In genomic region chr16:90144541-90144940, GRCm38 (mm10) we compare ENCODE assay signal across 8 mouse cellular contexts. TPM values are rescaled to one million over a fixed set of nuclear protein-coding genes. Genes with fewer than 3 reads are reported as not detected.
DNase-seq lines count a peak whose midpoint lies in the region; ATAC-seq and TF ChIP-seq lines count a peak whose summit lies in the region.

No protein-coding gene starts in this region.

- no peak for ATAC-seq in heart, embryonic 14.5 days (ENCODE audit: insufficient number of reproducible peaks, insufficient read depth, low FRiP score, low read depth)
- peak; percentile 1 to 2; a peak in 1 of 4 replicates for ATAC-seq in hematopoietic stem cell, adult 5-6 weeks (replicated peaks in 1 of 2; ENCODE audit: insufficient read depth in 1 of 2, low FRiP score in 2 of 2, low TSS enrichment in 1 of 2, low read depth in 1 of 2, poor library complexity in 2 of 2, severe bottlenecking in 2 of 2)

- peak overlapping the region; percentile 70 for H3K9ac ChIP-seq in heart, embryonic 14.5 days (ENCODE audit: low read length)
- peak overlapping the region; percentile 85 for H3K9ac ChIP-seq in ES-E14 (ENCODE audit: insufficient read depth, low read depth, low read length, poor library complexity, severe bottlenecking)

- no peaks in the 10 kb centered on the region for H3K9me3 ChIP-seq in heart, embryonic 14.5 days (ENCODE audit: control insufficient read depth, low read length)
- no peaks in the 10 kb centered on the region for H3K9me3 ChIP-seq in ES-E14 (ENCODE audit: control insufficient read depth, insufficient read depth, low read depth, low read length)

- H3K36me3 ChIP-seq in heart, embryonic 14.5 days (ENCODE audit: control insufficient read depth, insufficient read depth, low read length), result no peaks in the 10 kb centered on the region
- H3K36me3 ChIP-seq in ES-E14 (ENCODE audit: control insufficient read depth, insufficient read depth, low read length, poor library complexity, severe bottlenecking), result no peaks in the 10 kb centered on the region
- no peaks in the 10 kb centered on the region for H3K36me3 ChIP-seq in macrophage (ENCODE audit: inconsistent target)

- peak overlapping the region; percentile 60 to 75 for H3K4me3 ChIP-seq in heart, embryonic 14.5 days (ENCODE audit: control insufficient read depth in 1 of 2, insufficient read depth in 1 of 2, low read depth in 1 of 2, low read length in 2 of 2)
- H3K4me3 ChIP-seq in ES-E14 (ENCODE audit: insufficient read depth in 1 of 2, low read depth in 1 of 2, low read length in 2 of 2, poor library complexity in 1 of 2, severe bottlenecking in 1 of 2), result peak overlapping the region; percentile 84 to 98
- H3K4me3 ChIP-seq in macrophage (ENCODE audit: inconsistent target), result peak overlapping the region; percentile 14; the same call in 1 of the 2 replicates

- peak overlapping the region; percentile 99 for H3K4me2 ChIP-seq in heart, embryonic 14.5 days (ENCODE audit: low read length)

- no peak for DNase-seq in heart, adult 11 months
- no peak for DNase-seq in ES-E14 (ENCODE audit: low read depth, low spot score)
- DNase-seq in right cerebral cortex, postnatal 10 days (ENCODE audit: low spot score in 2 of 2), result no peak
- no peak for DNase-seq in ovary, postnatal 10 days (ENCODE audit: low spot score)
- no peak for DNase-seq in retina, postnatal 1 day

- no peaks in the 10 kb centered on the region for H3K79me2 ChIP-seq in macrophage (ENCODE audit: inconsistent target)

- H3K4me1 ChIP-seq in heart, embryonic 14.5 days (ENCODE audit: control insufficient read depth in 2 of 2, insufficient read depth in 2 of 2, low read length in 2 of 2), result peaks cover 11 to 18% of the 10 kb centered on the region in 2 experiments
- H3K4me1 ChIP-seq in ES-E14 (ENCODE audit: control insufficient read depth in 2 of 2, insufficient read depth in 2 of 2, low read length in 2 of 2, poor library complexity in 1 of 2), result peaks cover 12 to 15% of the 10 kb centered on the region in 2 experiments; a peak in 3 of 4 replicates

- in situ Hi-C loops in ES-E14 (cut with MboI; ENCODE audit: low sequenced_read_pairs in 2 of 2, unreplicated experiment in 2 of 2), result no loop called here

- WGBS in heart, embryonic 14.5 days, result 8% methylated on average over 13 of the region's 13 CpGs
- WGBS in macrophage (ENCODE audit: missing documents), result 47% methylated on average over 13 of the region's 13 CpGs

- no peaks in the 10 kb centered on the region for H3K27me3 ChIP-seq in heart, embryonic 14.5 days (ENCODE audit: control insufficient read depth, insufficient read depth, low read length)

- H3K27ac ChIP-seq in heart, embryonic 14.5 days (replicated peaks in 1 of 2; ENCODE audit: control insufficient read depth in 1 of 2, insufficient read depth in 1 of 2, low read depth in 2 of 2, low read length in 2 of 2), result peak overlapping the region in 1 of 2 experiments; percentile 68; a peak in 1 of 4 replicates
- peak overlapping the region; percentile 34; the same call in 1 of the 2 replicates for H3K27ac ChIP-seq in ES-E14 (ENCODE audit: insufficient read depth, low read depth, low read length, poor library complexity, severe bottlenecking)
- no peak overlapping the region for H3K27ac ChIP-seq in macrophage

TF ChIP-seq in ES-E14, 5 proteins besides CTCF, POLR2A, EP300 and RAD21:
- TF ChIP-seq ZNF384 (IDR thresholded peaks at IDR 0.05; ENCODE audit: low read depth, low read length), result no peak
- TF ChIP-seq ZC3H11A (IDR thresholded peaks at IDR 0.05; ENCODE audit: borderline replicate concordance, low read depth, low read length), result no peak
- no peak for TF ChIP-seq HCFC1 (IDR thresholded peaks at IDR 0.05; ENCODE audit: borderline replicate concordance, insufficient read depth, low read length)
- TF ChIP-seq CHD2 (IDR thresholded peaks at IDR 0.05; ENCODE audit: low read depth, low read length), result no peak
- TF ChIP-seq MAFK (IDR thresholded peaks at IDR 0.05; ENCODE audit: insufficient read depth, low read depth, low read length), result no peak

RNA-seq across cellular contexts. Expression of gene Tiam1, which starts 1.0 kb away (rescaled TPM):
- polyA plus RNA-seq in heart, embryonic 14.5 days (2014; fragmentation: Nextera tagmentation; extraction: Ambion mirVana), result 12.0 and 12.6 TPM in 2 replicates
- 15.7 and 22.9 TPM in 2 replicates for total RNA-seq in ES-E14 (2012; rRNA removed)
- total RNA-seq in hematopoietic stem cell, adult 5-6 weeks (2017), result 18.4 and 30.1 TPM in 2 replicates
- 10 to 100 TPM in 16 of 26 experiments, 1 to 10 TPM in 10; 2.4 to 91.2 (median 10.7) TPM for total RNA-seq in macrophage (2018; cell fraction: chromatin; rRNA removed)
- total RNA-seq in macrophage (2018; cell fraction: cytosol; rRNA removed), result 1 to 10 TPM; 3.0 to 7.4 (median 4.4) TPM
- 10 to 100 TPM in 10 of 26 experiments, 1 to 10 TPM in 16; 4.9 to 44.7 (median 8.8) TPM for total RNA-seq in macrophage (2018; cell fraction: nucleus; rRNA removed)
- polyA plus RNA-seq in macrophage (2018), result 2.5 to 6.1 TPM (median 3.5 TPM) in 3 replicates

Comparison
In these comparisons a context has a peak if more than half of its experiments do, and no peak if none do; other contexts are left out.
1. H3K4me3 ChIP-seq: peak in every context shown above with its lines; median percentile 91 in ES-E14; 68 in heart, embryonic 14.5 days; 14 in macrophage.